11 mouse cellular contexts compared by ENCODE assay signal in the genomic region with DNA sequence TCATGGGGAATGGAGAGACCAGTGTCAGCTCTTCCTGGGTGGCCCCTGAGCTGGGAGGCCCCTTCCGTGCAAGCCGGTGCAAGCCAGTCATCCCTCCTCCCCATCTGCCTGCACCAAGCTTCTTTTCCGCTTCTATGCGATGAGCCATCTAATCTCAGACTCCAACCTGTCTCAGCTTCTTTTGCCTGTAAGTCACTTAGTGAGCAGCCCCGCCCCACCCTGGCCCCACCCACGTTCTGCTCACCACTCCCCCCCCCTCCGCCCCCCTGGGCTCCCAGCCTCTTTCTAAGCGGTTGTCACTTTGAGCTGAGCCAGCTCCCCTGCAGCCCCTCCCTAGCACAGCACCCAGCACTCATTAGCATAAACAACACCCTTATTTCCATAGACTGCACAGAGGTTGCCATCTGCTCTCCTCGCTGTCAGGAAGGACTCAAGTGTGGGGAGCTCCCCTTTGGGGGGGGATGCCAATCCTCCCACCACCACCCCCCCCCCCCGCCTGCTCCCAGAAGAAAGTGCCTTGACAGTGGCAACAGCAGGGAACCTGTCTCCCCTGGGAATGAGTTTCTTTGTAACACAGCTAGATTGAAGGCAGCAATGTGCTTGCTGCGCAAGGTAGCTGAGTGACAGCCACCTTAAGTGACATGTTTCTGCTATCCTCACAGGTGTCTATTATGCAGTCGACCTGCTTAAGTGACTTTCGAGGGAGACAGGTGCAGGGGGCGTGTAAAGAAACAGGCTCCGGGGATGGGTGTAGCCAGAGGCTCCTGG.
A peak's percentile ranks its signal among the peaks of the same experiment; 100 is the strongest.
DNase-seq lines count a peak whose midpoint lies in the region; ATAC-seq and TF ChIP-seq lines count a peak whose summit lies in the region.
"Had no signal": no experiment of that assay in that cellular context is flagged by ENCODE, and none has a peak within 500 bp of the region (broad histone marks: within the 10 kb centered on the region; RNA-seq: fewer than 3 reads in every experiment).

No protein-coding gene starts in this region.

- 11% methylated on average over 13 of the region's 15 CpGs for WGBS in lung, postnatal 0 days
- 11% methylated on average over 15 of the region's 15 CpGs for WGBS in forebrain, postnatal 0 days
- WGBS in midbrain, embryonic 11.5 days, result 10% methylated on average over 15 of the region's 15 CpGs
- WGBS in stomach, postnatal 0 days, result 16% methylated on average over 14 of the region's 15 CpGs

- peak; percentile 37; the same call in 1 of the 2 replicates for ATAC-seq in lung, postnatal 0 days
- peak; percentile 96 for ATAC-seq in forebrain, postnatal 0 days
- ATAC-seq in midbrain, embryonic 11.5 days (ENCODE audit: low FRiP score), result peak; percentile 78
- peak; percentile 67 for ATAC-seq in stomach, postnatal 0 days (ENCODE audit: low FRiP score, low TSS enrichment)
- ATAC-seq in CD4-positive, CD25-positive, alpha-beta regulatory T cell, adult 4 months, result no peak
- ATAC-seq: Patski had no signal

- peak; percentile 18 for DNase-seq in lung, postnatal 0 days (ENCODE audit: low spot score)
- no peak for DNase-seq in lung, postnatal 14 days
- DNase-seq in forebrain, postnatal 0 days, result peak; percentile 75
- no peak for DNase-seq in midbrain, embryonic 11.5 days (ENCODE audit: low spot score, missing footprints)
- DNase-seq in stomach, postnatal 0 days (ENCODE audit: low spot score), result peak; percentile 56
- no peak for DNase-seq in ovary, postnatal 10 days (ENCODE audit: low spot score)
- DNase-seq in urinary bladder, postnatal 36 days (ENCODE audit: low spot score in 2 of 2), result no peak

- no peak for TF ChIP-seq CTCF in lung, postnatal 0 days (IDR thresholded peaks at IDR 0.05)
- no peak for TF ChIP-seq CTCF in forebrain, postnatal 0 days (IDR thresholded peaks at IDR 0.05; ENCODE audit: low read depth)
- TF ChIP-seq CTCF in stomach, postnatal 0 days (IDR thresholded peaks at IDR 0.05; ENCODE audit: low read depth), result no peak

- H3K36me3 ChIP-seq in lung, postnatal 0 days (ENCODE audit: insufficient read depth, low read length), result no peaks in the 10 kb centered on the region
- H3K36me3 ChIP-seq in forebrain, postnatal 0 days (ENCODE audit: insufficient read depth), result no peaks in the 10 kb centered on the region
- H3K36me3 ChIP-seq in midbrain, embryonic 11.5 days (ENCODE audit: control insufficient read depth, insufficient read depth, low read length), result no peaks in the 10 kb centered on the region
- H3K36me3 ChIP-seq in stomach, postnatal 0 days (ENCODE audit: control insufficient read depth, insufficient read depth, low read length), result no peaks in the 10 kb centered on the region
- H3K36me3 ChIP-seq: embryonic facial prominence, embryonic 13.5 days; limb, embryonic 12.5 days had no signal

- H3K4me1 ChIP-seq in lung, postnatal 0 days (ENCODE audit: insufficient read depth, low read depth, low read length), result no peaks in the 10 kb centered on the region
- H3K4me1 ChIP-seq in forebrain, postnatal 0 days (ENCODE audit: insufficient read depth), result peaks cover 16% of the 10 kb centered on the region
- H3K4me1 ChIP-seq in midbrain, embryonic 11.5 days (ENCODE audit: control insufficient read depth, insufficient read depth, low read length), result peaks cover 14% of the 10 kb centered on the region
- no peaks in the 10 kb centered on the region for H3K4me1 ChIP-seq in stomach, postnatal 0 days (replicated peaks; ENCODE audit: control insufficient read depth, insufficient read depth)
- H3K4me1 ChIP-seq: embryonic facial prominence, embryonic 13.5 days; limb, embryonic 12.5 days had no signal

- H3K27me3 ChIP-seq in lung, postnatal 0 days (replicated peaks; ENCODE audit: insufficient read depth, low read length), result no peaks in the 10 kb centered on the region
- no peaks in the 10 kb centered on the region for H3K27me3 ChIP-seq in forebrain, postnatal 0 days (ENCODE audit: insufficient read depth, low read length)
- H3K27me3 ChIP-seq in midbrain, embryonic 11.5 days (ENCODE audit: control insufficient read depth, insufficient read depth, low read length), result 0 out of 2 replicates have a peak, but pooled peaks cover 2% of the 10 kb centered on the region
- no peaks in the 10 kb centered on the region for H3K27me3 ChIP-seq in stomach, postnatal 0 days (ENCODE audit: control insufficient read depth, insufficient read depth, low read length)
- H3K27me3 ChIP-seq: Patski had no signal

- no peak overlapping the region for H3K9ac ChIP-seq in lung, postnatal 0 days (replicated peaks; ENCODE audit: low read depth)
- H3K9ac ChIP-seq in forebrain, postnatal 0 days, result no peak overlapping the region
- no peak overlapping the region for H3K9ac ChIP-seq in midbrain, embryonic 11.5 days (ENCODE audit: low read length)
- H3K9ac ChIP-seq in stomach, postnatal 0 days (ENCODE audit: low read length), result no peak overlapping the region
- H3K9ac ChIP-seq: embryonic facial prominence, embryonic 13.5 days; limb, embryonic 12.5 days had no signal

- H3K4me2 ChIP-seq in lung, postnatal 0 days (replicated peaks; ENCODE audit: low read depth, low read length), result no peak overlapping the region
- H3K4me2 ChIP-seq in forebrain, postnatal 0 days (ENCODE audit: low read depth), result no peak overlapping the region; the same call in 1 of the 2 replicates
- H3K4me2 ChIP-seq in midbrain, embryonic 11.5 days, result no peak overlapping the region
- no peak overlapping the region for H3K4me2 ChIP-seq in stomach, postnatal 0 days (replicated peaks; ENCODE audit: low read depth)
- H3K4me2 ChIP-seq: embryonic facial prominence, embryonic 13.5 days; limb, embryonic 12.5 days had no signal

- no peak overlapping the region for H3K27ac ChIP-seq in lung, postnatal 0 days (ENCODE audit: low read length)
- H3K27ac ChIP-seq in forebrain, postnatal 0 days (ENCODE audit: low read depth, low read length), result peak overlapping the region; percentile 60
- no peak overlapping the region for H3K27ac ChIP-seq in midbrain, embryonic 11.5 days (ENCODE audit: low read depth, low read length)
- H3K27ac ChIP-seq in stomach, postnatal 0 days (replicated peaks), result no peak overlapping the region
- H3K27ac ChIP-seq: embryonic facial prominence, embryonic 13.5 days; limb, embryonic 12.5 days had no signal

- 0 out of 2 replicates have a peak, but pooled peaks cover 4% of the 10 kb centered on the region for H3K9me3 ChIP-seq in lung, postnatal 0 days (ENCODE audit: low read length)
- no peaks in the 10 kb centered on the region for H3K9me3 ChIP-seq in forebrain, postnatal 0 days (ENCODE audit: low read length)
- no peaks in the 10 kb centered on the region; the same call in 1 of the 2 replicates for H3K9me3 ChIP-seq in midbrain, embryonic 11.5 days (ENCODE audit: control insufficient read depth, low read length)
- no peaks in the 10 kb centered on the region for H3K9me3 ChIP-seq in stomach, postnatal 0 days (ENCODE audit: control insufficient read depth, low read length)

- TF ChIP-seq EP300 in lung, postnatal 0 days (IDR thresholded peaks at IDR 0.05), result no peak
- no peak for TF ChIP-seq EP300 in stomach, postnatal 0 days (optimal IDR thresholded peaks at IDR 0.05)

- no peak overlapping the region for H3K4me3 ChIP-seq in lung, postnatal 0 days (ENCODE audit: low read depth, low read length)
- no peak overlapping the region for H3K4me3 ChIP-seq in forebrain, postnatal 0 days (ENCODE audit: low read depth, low read length)
- no peak overlapping the region for H3K4me3 ChIP-seq in midbrain, embryonic 11.5 days (ENCODE audit: low read depth, low read length)
- no peak overlapping the region for H3K4me3 ChIP-seq in stomach, postnatal 0 days (ENCODE audit: low read depth, low read length)
- H3K4me3 ChIP-seq: embryonic facial prominence, embryonic 13.5 days; limb, embryonic 12.5 days had no signal

Comparison
In these comparisons a context has a peak if more than half of its experiments do, and no peak if none do; other contexts are left out.
1. DNase-seq: peak in lung, postnatal 0 days (single experiment), forebrain, postnatal 0 days (single experiment) and stomach, postnatal 0 days (single experiment); none in lung, postnatal 14 days (single experiment), midbrain, embryonic 11.5 days (single experiment), ovary, postnatal 10 days (single experiment) and urinary bladder, postnatal 36 days (0 of 2).